Mouse (Mus musculus) hindbrain, postnatal 0 days (tissue): ENCODE results near the gene Tulp3. TPM values are rescaled to one million over a fixed set of nuclear protein-coding genes. Genes with fewer than 3 reads are reported as not detected.

Experiments used
- ATAC-seq: fragments of 200-750 bp; cut with Nextera tagmentation; 2 replicates; pipeline ENCODE4 v1.8.0; 2017; ENCODE audit warnings: mild to moderate bottlenecking, moderate TSS enrichment, moderate library complexity
- DNase-seq: peaks from one replicate; pipeline ENCODE4 v3.0.0-alpha.2; 2015; ENCODE audit warnings: low spot score
- H3K27ac ChIP-seq: fragments of 300-500 bp; sonication (generic); 2 replicates; pipeline ENCODE4 v1.5.1; 2014; ENCODE audit warnings: mild to moderate bottlenecking
- H3K27me3 ChIP-seq: fragments of 300-500 bp; sonication (generic); 2 replicates; pipeline ENCODE4 v1.6.1; 2014; ENCODE audit warnings: low read length, mixed read lengths; ENCODE audit not compliant: insufficient read depth
- H3K36me3 ChIP-seq: fragments of 300-500 bp; sonication (generic); 2 replicates; pipeline ENCODE4 v1.6.1; 2014; ENCODE audit warnings: low read length, mixed read lengths; ENCODE audit not compliant: insufficient read depth
- H3K4me1 ChIP-seq: fragments of 300-500 bp; sonication (generic); 2 replicates; pipeline ENCODE4 v1.6.1; 2014; ENCODE audit warnings: antibody characterized with exemption, low read length, mixed read lengths; ENCODE audit not compliant: insufficient read depth
- H3K4me2 ChIP-seq: fragments of 300-500 bp; sonication (generic); 2 replicates; pipeline ENCODE4 v1.6.1; 2014; ENCODE audit warnings: low read depth, mild to moderate bottlenecking, low read length, moderate library complexity, mixed read lengths
- H3K4me3 ChIP-seq: fragments of 300-500 bp; sonication (generic); 2 replicates; pipeline ENCODE4 v1.5.1; 2014; ENCODE audit warnings: low read length
- H3K9ac ChIP-seq: fragments of 300-500 bp; sonication (generic); replicated peaks from 2 replicates; pipeline ENCODE4 v1.6.1; 2014; ENCODE audit warnings: mild to moderate bottlenecking, low read length, moderate library complexity, mixed read lengths
- H3K9me3 ChIP-seq: fragments of 300-500 bp; sonication (generic); 2 replicates; pipeline ENCODE4 v1.6.1; 2016; ENCODE audit warnings: low read length, mixed read lengths
- CTCF ChIP-seq: IDR thresholded peaks from 2 replicates; pipeline ENCODE4 v1.5.1; 2016; ENCODE audit warnings: antibody characterized with exemption, control low read depth, low read depth
- WGBS: fragments of 180-500 bp; shearing (Covaris S2); extraction: QIAGEN DNeasy Blood & Tissue Kit; methylation state at CpG from one replicate; pipeline ENCODE4 v1.1.7; 2014; 5-methylcytosine and 5-hydroxymethylcytosine counted together
- polyA plus RNA-seq: library from polyadenylated mRNA; unstranded; fragments of >200 nt; fragmentation: Nextera tagmentation; extraction: Ambion mirVana; gene quantifications from 2 replicates; pipeline ENCODE4 v1.2.1, GENCODE M21; 2015
- total RNA-seq: library from RNA; depleted of rRNA; stranded (reverse); fragments of >200 nt; gene quantifications from 2 replicates; pipeline ENCODE4 v1.2.3, GENCODE M21; 2014

The Tulp3 gene
- total and polyA plus RNA-seq, 2 experiments from 2014 or later, result 12.8 to 15.8 TPM

GRCm38 (mm10) chr6:128361901-128362300 lies 6.2 kb upstream of the Tulp3 start:
- 12% methylated on average over 9 of the region's 9 CpGs for WGBS
- DNase-seq, result no peak
- H3K4me2 ChIP-seq, result peak overlapping the region; percentile 100

GRCm38 (mm10) chr6:128358999-128359398 lies 3.3 kb upstream of the Tulp3 start:
- H3K27me3 ChIP-seq, result no peaks in the 10 kb centered on the region
- 6% methylated on average over 2 of the region's 2 CpGs for WGBS
- TF ChIP-seq CTCF, result peak; percentile 95
- no peak overlapping the region for H3K9ac ChIP-seq
- DNase-seq (peak; percentile 83), ATAC-seq (no peak)
- no peak overlapping the region for H3K4me2 ChIP-seq
- H3K36me3 ChIP-seq, result peaks cover 4% of the 10 kb centered on the region; the same call in 1 of the 2 replicates
- H3K9me3 ChIP-seq, result no peaks in the 10 kb centered on the region
- 0 out of 2 replicates have a peak, but pooled peaks cover 2% of the 10 kb centered on the region for H3K4me1 ChIP-seq
- no peak overlapping the region for H3K27ac ChIP-seq
- H3K4me3 ChIP-seq, result no peak overlapping the region

More at GRCm38 (mm10) chr6:128361901-128362300, 6.2 kb upstream of the Tulp3 start:
- Histone ChIP-seq H3K4me1 (no peaks in the 10 kb centered on the region), H3K27me3 (no peaks in the 10 kb centered on the region), H3K9ac (peak overlapping the region; percentile 75), H3K9me3 (no peaks in the 10 kb centered on the region), H3K36me3 (peaks cover 4% of the 10 kb centered on the region; the same call in 1 of the 2 replicates), H3K27ac (peak overlapping the region; percentile 83), H3K4me3 (peak overlapping the region; percentile 89)
- TF ChIP-seq CTCF, result no peak
- ATAC-seq, result no peak

GRCm38 (mm10) chr6:128355201-128355681 lies 410 bp downstream of the Tulp3 start:
- H3K27me3 ChIP-seq, result no peaks in the 10 kb centered on the region
- peak overlapping the region; percentile 62 for H3K4me2 ChIP-seq
- 0 out of 2 replicates have a peak, but pooled peaks cover 4% of the 10 kb centered on the region for H3K4me1 ChIP-seq
- ATAC-seq (peak; percentile 84), DNase-seq (peak; percentile 75)
- H3K36me3 ChIP-seq, result peaks cover 4% of the 10 kb centered on the region; the same call in 1 of the 2 replicates
- TF ChIP-seq CTCF, result no peak; the same call in 1 of the 2 replicates
- peak overlapping the region; percentile 75 for H3K4me3 ChIP-seq
- no peaks in the 10 kb centered on the region for H3K9me3 ChIP-seq
- under 1% methylated on average over 27 of the region's 28 CpGs for WGBS
- H3K27ac ChIP-seq, result peak overlapping the region; percentile 95
- peak overlapping the region; percentile 83 for H3K9ac ChIP-seq

- no peaks in the 10 kb centered on the region for H3K9me3 ChIP-seq
- peak overlapping the region; percentile 83; the same call in 1 of the 2 replicates for H3K9ac ChIP-seq
- H3K4me3 ChIP-seq, result 0 out of 2 replicates have a peak overlapping the region, but pooled peaks have one; percentile 75
- peak overlapping the region; percentile 62 for H3K4me2 ChIP-seq
- no peak for ATAC-seq
- H3K36me3 ChIP-seq, result peaks cover 4% of the 10 kb centered on the region; the same call in 1 of the 2 replicates
- no peaks in the 10 kb centered on the region for H3K27me3 ChIP-seq
- no peak for TF ChIP-seq CTCF
- DNase-seq, result no peak
- WGBS, result 37% methylated on average over 3 of the region's 3 CpGs
- 0 out of 2 replicates have a peak, but pooled peaks cover 4% of the 10 kb centered on the region for H3K4me1 ChIP-seq
- no peak overlapping the region for H3K27ac ChIP-seq
Observed at GRCm38 (mm10) chr6:128354140-128354539, 1.5 kb downstream of the Tulp3 start.

- no peak overlapping the region for H3K4me3 ChIP-seq
- peak; percentile 73 for DNase-seq
- 0 out of 2 replicates have a peak, but pooled peaks cover 4% of the 10 kb centered on the region for H3K4me1 ChIP-seq
- H3K36me3 ChIP-seq, result no peaks in the 10 kb centered on the region
- H3K27me3 ChIP-seq, result no peaks in the 10 kb centered on the region
- H3K27ac ChIP-seq, result peak overlapping the region; percentile 74
- peak; percentile 92 for ATAC-seq
- 24% methylated on average over 7 of the region's 7 CpGs for WGBS
- no peak for TF ChIP-seq CTCF
- H3K9me3 ChIP-seq, result no peaks in the 10 kb centered on the region
- no peak overlapping the region for H3K4me2 ChIP-seq
- H3K9ac ChIP-seq, result no peak overlapping the region
Observed at GRCm38 (mm10) chr6:128349711-128350110, 5.9 kb downstream of the Tulp3 start.

GRCm38 (mm10) chr6:128346782-128347181 lies 8.9 kb downstream of the Tulp3 start:
- H3K27ac ChIP-seq, result 0 out of 2 replicates have a peak overlapping the region, but pooled peaks have one; percentile 11
- H3K4me2 ChIP-seq, result no peak overlapping the region
- peaks cover 3% of the 10 kb centered on the region; the same call in 1 of the 2 replicates for H3K4me1 ChIP-seq
- no peaks in the 10 kb centered on the region for H3K9me3 ChIP-seq
- 78% methylated on average over 6 of the region's 6 CpGs for WGBS
- DNase-seq (no peak), ATAC-seq (no peak)
- TF ChIP-seq CTCF, result no peak
- H3K36me3 ChIP-seq, result peaks cover 8% of the 10 kb centered on the region; the same call in 1 of the 2 replicates
- H3K27me3 ChIP-seq, result no peaks in the 10 kb centered on the region
- H3K4me3 ChIP-seq, result no peak overlapping the region
- no peak overlapping the region for H3K9ac ChIP-seq

- no peak overlapping the region for H3K4me2 ChIP-seq
- no peak for TF ChIP-seq CTCF
Observed at GRCm38 (mm10) chr6:128345623-128346022, 10.0 kb downstream of the Tulp3 start.

More at GRCm38 (mm10) chr6:128345623-128346022, 10.0 kb downstream of the Tulp3 start:
- Histone ChIP-seq H3K36me3 (peaks cover 8% of the 10 kb centered on the region; the same call in 1 of the 2 replicates), H3K4me3 (no peak overlapping the region), H3K9me3 (no peaks in the 10 kb centered on the region), H3K27me3 (no peaks in the 10 kb centered on the region), H3K4me1 (peaks cover 3% of the 10 kb centered on the region; the same call in 1 of the 2 replicates), H3K9ac (no peak overlapping the region), H3K27ac (no peak overlapping the region)
- ATAC-seq, result no peak
- DNase-seq, result no peak
- WGBS, result 90% methylated on average over 10 of the region's 10 CpGs
